Mouse (Mus musculus): ENCODE measurements around the gene Ddx19b. TPM values are rescaled to one million over a fixed set of nuclear protein-coding genes. Genes with fewer than 3 reads are reported as not detected.
"Not testable (repeated sequence)": the region's sequence is repeated elsewhere in the genome, so short reads cannot be mapped to it uniquely, and the experiment has no call there.

The Ddx19b gene
- 10 to 100 TPM; 27.2 to 28.2 TPM for total RNA-seq (2021)

DNA sequence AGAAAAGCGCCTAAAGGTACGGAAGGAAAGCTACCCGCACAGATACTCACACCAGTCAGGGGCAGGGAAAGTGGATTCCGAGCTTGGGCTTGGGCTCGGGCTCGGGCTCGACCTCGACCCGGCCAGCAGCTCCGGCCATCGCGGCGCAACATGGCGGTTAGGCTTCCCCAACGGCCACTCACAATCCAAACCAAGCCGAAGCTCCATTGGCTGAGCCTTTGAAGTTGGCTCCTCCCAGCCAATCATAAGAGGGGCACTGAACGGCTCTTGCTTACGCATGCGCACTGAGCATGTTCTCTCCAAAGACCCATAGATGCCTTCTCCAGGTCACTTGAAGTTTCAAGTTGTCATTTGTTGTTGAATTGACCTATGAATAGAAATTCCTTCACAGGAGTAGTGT, at the start of gene Ddx19b:
Ddx19b (minus strand) TSS at position 180 of the 400 bp plus-strand sequence.
- DNase-seq (ENCODE audit: extremely low spot score in 1 of 2, low spot score in 2 of 2): no peak
- intact Hi-C loops (cut with DNase I): no loop called here

- intact Hi-C loops (cut with DNase I): no loop called here
- DNase-seq (ENCODE audit: extremely low spot score in 1 of 2, low spot score in 2 of 2): no peak
Measured at GRCm38 (mm10) chr8:111079861-111080271, 48.3 kb upstream of the Ddx19b start.

DNA sequence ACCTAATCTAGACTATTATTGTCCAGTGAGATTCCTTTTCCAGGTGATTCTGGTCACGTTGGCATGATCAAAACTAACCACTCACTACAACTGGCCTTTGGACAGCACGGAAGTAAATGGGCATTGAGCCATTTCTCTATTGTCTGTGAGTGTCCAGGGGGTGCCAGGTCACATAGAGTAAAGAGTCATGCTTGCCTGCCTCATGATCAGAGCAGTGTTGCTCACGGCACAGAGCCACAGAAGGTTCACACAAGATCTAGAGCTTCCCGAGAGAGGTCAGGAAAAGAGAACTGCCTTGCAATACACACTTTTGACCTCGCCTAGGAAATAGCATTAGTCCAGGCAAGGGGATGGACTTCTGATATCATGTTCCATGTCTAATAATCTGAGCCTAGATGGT, 47.9 kb upstream of the Ddx19b start:
- intact Hi-C loops (cut with DNase I): no loop called here
- DNase-seq (ENCODE audit: extremely low spot score in 1 of 2, low spot score in 2 of 2): no peak

GRCm38 (mm10) chr8:111075926-111076325, 44.4 kb upstream of the Ddx19b start:
- intact Hi-C loops (cut with DNase I): no loop called here
- DNase-seq (ENCODE audit: extremely low spot score in 1 of 2, low spot score in 2 of 2): no peak

- DNase-seq (ENCODE audit: extremely low spot score in 1 of 2, low spot score in 2 of 2); intact Hi-C loops (cut with DNase I): not testable (repeated sequence)
Measured at GRCm38 (mm10) chr8:111068660-111069059, 37.1 kb upstream of the Ddx19b start.

DNA sequence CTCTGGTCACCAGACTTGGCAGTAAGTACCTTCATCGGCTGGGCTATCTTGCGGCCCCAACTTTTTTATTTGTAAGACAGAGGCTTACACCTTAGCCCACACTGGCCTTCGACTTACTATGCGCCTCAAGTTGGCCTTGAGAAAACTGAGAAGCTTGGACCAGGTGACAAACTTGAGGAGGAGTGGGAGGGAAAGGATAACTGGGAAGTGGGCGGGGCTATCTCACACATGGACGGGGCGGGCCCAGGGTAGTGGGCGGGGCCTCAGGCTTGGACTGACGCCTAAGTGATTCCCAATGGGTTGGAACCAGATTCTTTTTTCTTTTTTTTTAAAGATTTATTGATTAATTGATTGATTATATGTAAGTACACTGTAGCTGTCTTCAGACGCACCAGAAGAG, 35.9 kb upstream of the Ddx19b start:
- intact Hi-C loops (cut with DNase I): no loop called here

GRCm38 (mm10) chr8:111066308-111066707, 34.8 kb upstream of the Ddx19b start:
- intact Hi-C loops (cut with DNase I): no loop called here

More for the DNA sequence above, 35.9 kb upstream of the Ddx19b start:
- DNase-seq (ENCODE audit: extremely low spot score in 1 of 2, low spot score in 2 of 2): no peak

GRCm38 (mm10) chr8:111062893-111063292, 31.3 kb upstream of the Ddx19b start:
- DNase-seq (ENCODE audit: extremely low spot score in 1 of 2, low spot score in 2 of 2): no peak
- intact Hi-C loops (cut with DNase I): no loop called here

More at GRCm38 (mm10) chr8:111066308-111066707, 34.8 kb upstream of the Ddx19b start:
- DNase-seq (ENCODE audit: extremely low spot score in 1 of 2, low spot score in 2 of 2): no peak

DNA sequence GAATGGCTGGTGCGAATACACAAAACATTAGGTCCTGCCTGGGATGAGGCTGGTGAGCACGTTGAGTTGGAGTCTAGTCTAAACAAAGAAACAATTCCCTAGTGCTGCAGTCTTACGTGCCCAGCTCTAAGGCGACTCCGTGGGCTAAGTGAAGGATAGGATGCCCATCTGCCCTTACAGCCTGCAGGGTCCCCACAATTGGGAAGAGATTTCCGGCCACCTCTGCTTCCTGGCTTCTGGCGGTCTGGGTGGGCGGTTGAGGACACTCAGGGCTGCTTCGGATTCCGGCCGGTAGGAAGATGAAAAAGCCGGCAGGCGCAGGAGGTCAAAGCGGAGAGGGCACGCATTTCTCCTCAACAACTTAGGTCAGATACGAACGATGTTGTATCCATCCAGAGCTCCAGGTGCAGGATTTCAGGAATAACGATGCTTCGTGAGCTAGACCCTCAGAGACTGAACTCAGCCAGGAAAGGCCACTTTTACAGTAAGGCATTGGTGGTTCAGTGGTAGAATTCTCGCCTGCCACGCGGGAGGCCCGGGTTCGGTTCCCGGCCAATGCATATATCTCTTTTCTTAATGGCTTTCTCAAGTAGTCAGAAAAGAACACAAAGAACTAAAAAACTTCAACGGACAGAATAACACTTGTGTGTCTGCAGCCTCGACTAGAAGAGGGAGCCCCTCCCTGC, 30.7 kb upstream of the Ddx19b start:
- intact Hi-C loops (cut with DNase I): no loop called here
- peak; percentile 82 to 87 for DNase-seq (ENCODE audit: extremely low spot score in 1 of 2, low spot score in 2 of 2)

DNA sequence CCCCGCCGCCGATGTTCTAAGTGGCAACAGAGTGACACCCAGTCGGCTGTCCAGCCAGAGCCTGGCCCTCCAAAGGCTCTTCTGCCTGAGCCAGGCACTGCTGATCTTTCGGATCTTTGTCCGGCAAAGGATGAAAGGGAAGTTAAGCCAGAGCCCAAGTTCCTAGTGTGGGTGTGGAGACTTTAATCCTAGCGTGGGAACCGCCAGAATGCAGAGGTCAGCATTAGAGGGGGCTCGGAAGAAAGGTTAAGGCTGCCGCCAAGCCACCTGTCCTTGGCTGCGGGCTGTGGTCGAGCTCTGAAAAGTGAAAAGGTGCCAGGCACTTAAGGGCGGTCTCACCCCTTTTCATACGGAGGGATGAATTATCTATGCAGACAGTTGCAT, 30.1 kb upstream of the Ddx19b start:
- intact Hi-C loops (cut with DNase I): no loop called here
- DNase-seq (ENCODE audit: extremely low spot score in 1 of 2, low spot score in 2 of 2): no peak

DNA sequence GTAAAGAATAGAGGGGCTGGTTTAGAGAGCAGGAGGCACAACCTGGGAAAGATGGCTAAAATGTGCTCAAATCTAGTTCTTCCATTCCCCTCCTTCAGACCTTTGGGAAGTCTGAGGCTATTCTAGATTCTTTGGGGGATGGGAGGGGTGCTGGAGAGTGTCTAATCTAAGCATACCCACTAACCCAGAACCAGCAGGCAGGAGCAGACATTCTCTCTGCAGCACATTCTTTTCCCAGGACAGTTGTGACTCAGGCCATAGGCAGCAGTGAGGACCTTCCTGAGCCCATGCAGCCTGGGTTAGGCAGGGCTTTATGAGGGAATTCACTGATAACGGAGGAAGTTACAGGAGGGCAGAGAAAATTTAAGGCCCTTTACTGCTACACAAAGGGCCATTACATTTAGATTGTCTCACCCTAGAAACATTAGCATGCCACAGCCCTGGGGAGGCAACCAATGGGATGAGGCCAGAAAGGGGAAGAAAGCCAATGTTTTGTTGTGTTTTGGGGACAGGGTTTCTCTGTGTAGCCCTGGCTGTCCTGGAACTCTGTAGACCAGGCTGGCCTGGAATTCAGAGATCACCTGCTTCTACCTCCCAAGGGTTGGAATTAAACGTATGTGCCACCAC, 27.5 kb upstream of the Ddx19b start:
- intact Hi-C loops (cut with DNase I): no loop called here
- no peak for DNase-seq (ENCODE audit: extremely low spot score in 1 of 2, low spot score in 2 of 2)

- intact Hi-C loops (cut with DNase I): loop anchor here (2.0 kb wide), 1 partner anchor 34 kb away; no protein-coding TSS in a partner anchor
- peak in 1 of 2 experiments; percentile 70 for DNase-seq (ENCODE audit: extremely low spot score in 1 of 2, low spot score in 2 of 2)
Measured at GRCm38 (mm10) chr8:111056691-111057293, 25.2 kb upstream of the Ddx19b start.

DNA sequence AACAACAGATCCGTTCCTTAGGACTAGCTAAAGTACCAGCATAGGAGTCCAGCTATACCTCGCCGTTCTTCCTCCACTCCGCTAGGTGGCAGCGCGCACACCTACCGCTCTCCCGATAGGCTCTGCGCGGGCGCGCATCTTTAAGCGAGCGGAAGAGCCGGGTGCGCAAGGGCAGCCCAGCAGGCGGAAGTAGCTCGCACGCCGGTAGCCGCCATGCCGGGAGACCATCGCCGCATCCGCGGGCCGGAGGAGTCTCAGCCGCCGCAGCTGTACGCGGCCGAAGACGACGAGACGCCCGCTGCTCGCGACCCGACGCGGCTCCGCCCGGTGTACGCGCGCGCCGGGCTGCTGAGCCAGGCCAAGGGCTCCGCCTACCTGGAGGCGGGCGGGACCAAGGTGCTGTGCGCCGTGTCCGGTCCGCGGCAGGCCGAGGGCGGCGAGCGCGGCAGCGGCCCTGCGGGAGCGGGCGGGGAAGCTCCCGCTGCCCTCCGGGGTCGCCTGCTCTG, 24.7 kb upstream of the Ddx19b start, which contains the start of gene Exosc6:
Exosc6 (plus strand) TSS at position 182 of the 506 bp plus-strand sequence.
- intact Hi-C loops (cut with DNase I): loop anchor here (2.0 kb wide), 1 partner anchor 35 kb away; no protein-coding TSS in a partner anchor
- DNase-seq (ENCODE audit: extremely low spot score in 1 of 2, low spot score in 2 of 2): peak; percentile 87 to 95

GRCm38 (mm10) chr8:111055661-111056060, 24.1 kb upstream of the Ddx19b start:
- no peak for DNase-seq (ENCODE audit: extremely low spot score in 1 of 2, low spot score in 2 of 2)
- intact Hi-C loops (cut with DNase I): loop anchor here (2.0 kb wide), 1 partner anchor 35 kb away; no protein-coding TSS in a partner anchor

DNA sequence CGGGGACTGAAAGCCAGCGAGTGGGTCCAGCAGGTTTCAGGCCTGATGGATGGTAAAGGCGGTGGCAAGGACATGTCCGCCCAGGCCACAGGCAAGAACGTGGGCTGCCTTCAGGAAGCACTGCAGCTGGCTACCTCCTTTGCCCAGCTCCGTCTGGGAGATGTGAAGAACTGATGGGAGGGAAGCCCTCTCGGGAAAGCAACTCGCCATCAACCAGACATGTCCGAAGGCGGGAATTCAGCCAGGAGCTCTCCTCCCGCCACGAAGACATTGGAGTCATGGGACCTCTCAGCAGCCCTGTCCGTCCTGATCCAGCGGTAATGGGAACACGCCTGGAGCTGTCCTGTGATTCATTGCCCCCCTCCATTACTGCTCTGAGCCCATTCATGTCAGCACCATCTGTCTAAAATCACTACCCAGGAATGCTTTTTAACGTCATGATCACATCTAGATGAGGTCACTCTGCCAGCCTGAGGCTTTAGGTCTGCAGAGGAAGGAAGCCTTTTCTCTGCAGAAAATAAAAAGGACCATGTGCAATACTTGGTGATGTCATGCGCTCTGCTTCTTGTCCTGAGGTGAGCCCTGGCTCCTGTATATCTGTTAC, 23.6 kb upstream of the Ddx19b start:
- no peak for DNase-seq (ENCODE audit: extremely low spot score in 1 of 2, low spot score in 2 of 2)
- intact Hi-C loops (cut with DNase I): no loop called here

GRCm38 (mm10) chr8:111053827-111054518, 22.4 kb upstream of the Ddx19b start:
- DNase-seq (ENCODE audit: extremely low spot score in 1 of 2, low spot score in 2 of 2): peak in 1 of 2 experiments; percentile 39
- intact Hi-C loops (cut with DNase I): no loop called here

- no peak for DNase-seq (ENCODE audit: extremely low spot score in 1 of 2, low spot score in 2 of 2)
- intact Hi-C loops (cut with DNase I): loop anchor here (10.0 kb wide), 1 partner anchor 64 kb away; no protein-coding TSS in a partner anchor
Measured at GRCm38 (mm10) chr8:111049106-111049505, 17.6 kb upstream of the Ddx19b start.

GRCm38 (mm10) chr8:111048694-111049093, 17.1 kb upstream of the Ddx19b start:
- intact Hi-C loops (cut with DNase I): loop anchor here (10.0 kb wide), 1 partner anchor 64 kb away; no protein-coding TSS in a partner anchor
- DNase-seq (ENCODE audit: extremely low spot score in 1 of 2, low spot score in 2 of 2): no peak
